Mouse (Mus musculus) bone marrow, adult 2 months (tissue): ENCODE measurements around the gene Emc8.

Experiments used
- CTCF ChIP-seq: fragments of 200-500 bp; IDR thresholded peaks from 2 replicates; pipeline ENCODE4 v1.5.1; 2011; ENCODE audit warnings: low read length, control low read depth; ENCODE audit not compliant: control insufficient read depth, insufficient read depth
- POLR2A ChIP-seq: fragments of 200-500 bp; IDR thresholded peaks from 2 replicates; pipeline ENCODE4 v1.6.1; 2011; ENCODE audit warnings: low read depth, mild to moderate bottlenecking, control low read depth, low read length, borderline replicate concordance; ENCODE audit not compliant: control insufficient read depth

DNA sequence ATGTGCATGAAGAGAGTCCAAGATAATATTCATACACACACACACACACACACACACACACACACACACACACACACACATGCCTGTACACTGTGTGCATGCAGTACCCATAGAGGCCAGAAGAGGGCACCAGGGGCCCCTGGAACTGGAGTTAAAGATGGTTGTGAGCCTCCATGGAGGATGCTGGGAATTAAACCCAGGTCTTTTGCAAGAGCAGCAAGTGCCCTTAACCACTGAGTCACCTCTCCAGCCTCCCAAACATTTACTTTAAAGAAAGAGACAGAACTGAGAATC, 29.6 kb upstream of the Emc8 start:
- TF ChIP-seq CTCF, result peak; percentile 36; the same call in 1 of the 2 replicates
- TF ChIP-seq POLR2A, result no peak
